Mouse (Mus musculus) lung, postnatal 36 days (tissue): ENCODE results near the gene Adam15.

Experiments used
- DNase-seq: peaks from one replicate; pipeline ENCODE4 v3.0.0; 2022; ENCODE audit warnings: mixed read lengths

Adam15 gene

DNA sequence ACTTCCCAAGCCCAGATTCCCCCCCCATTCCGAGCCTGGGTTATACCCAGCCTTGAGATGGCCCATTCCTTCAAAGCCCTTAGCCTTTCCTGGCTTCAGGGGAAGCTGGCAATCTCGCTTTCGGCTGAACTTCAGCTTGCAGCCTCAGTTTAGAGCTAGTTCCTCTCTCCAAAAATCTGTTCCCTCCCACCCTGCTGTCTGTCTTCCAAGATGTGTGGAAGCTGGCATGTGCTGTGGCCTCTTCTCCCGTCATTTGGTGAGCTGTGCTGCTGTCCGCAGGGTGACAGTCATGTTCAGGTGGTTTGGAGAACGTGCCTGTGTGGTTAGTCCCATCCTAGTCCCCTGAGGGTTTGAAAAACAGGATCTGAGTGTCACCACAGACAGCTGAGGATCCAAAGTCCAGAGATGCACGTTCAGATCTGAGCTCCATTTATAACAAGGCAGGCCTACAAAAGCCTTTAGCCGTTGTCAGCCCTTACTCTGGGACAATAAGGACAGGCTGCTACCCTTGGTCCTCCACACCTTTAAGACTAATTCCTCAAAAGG, 54.0 kb downstream of the Adam15 start:
- DNase-seq = no peak

- no peak for DNase-seq
These were observed 55.6 kb downstream of the Adam15 start for GRCm38 (mm10) chr3:89294195-89294594.

GRCm38 (mm10) chr3:89293247-89293918, 56.4 kb downstream of the Adam15 start:
- DNase-seq = peak; percentile 53

GRCm38 (mm10) chr3:89292303-89292702, 57.5 kb downstream of the Adam15 start:
- no peak for DNase-seq

DNA sequence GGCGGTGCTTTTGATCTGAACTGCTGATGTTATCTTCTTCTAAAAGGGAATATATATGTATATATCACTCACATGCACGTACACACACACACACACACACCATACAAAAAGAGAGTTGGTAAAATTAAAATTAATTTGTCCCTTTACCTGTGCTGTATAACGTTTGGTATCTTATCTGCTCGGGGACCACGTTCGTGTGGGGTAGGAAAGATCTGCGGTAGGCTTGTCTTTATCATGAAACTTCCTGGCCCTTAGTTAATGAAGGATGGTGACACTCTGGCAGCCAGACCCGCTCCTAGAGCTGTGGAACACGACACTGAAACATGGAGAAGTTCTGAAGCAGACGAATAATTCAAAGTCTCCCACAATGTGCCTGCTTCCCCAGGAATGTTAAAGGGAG, 57.9 kb downstream of the Adam15 start:
- no peak for DNase-seq
